Comparison of ENCODE assay signal across 28 mouse cellular contexts in the genomic region with DNA sequence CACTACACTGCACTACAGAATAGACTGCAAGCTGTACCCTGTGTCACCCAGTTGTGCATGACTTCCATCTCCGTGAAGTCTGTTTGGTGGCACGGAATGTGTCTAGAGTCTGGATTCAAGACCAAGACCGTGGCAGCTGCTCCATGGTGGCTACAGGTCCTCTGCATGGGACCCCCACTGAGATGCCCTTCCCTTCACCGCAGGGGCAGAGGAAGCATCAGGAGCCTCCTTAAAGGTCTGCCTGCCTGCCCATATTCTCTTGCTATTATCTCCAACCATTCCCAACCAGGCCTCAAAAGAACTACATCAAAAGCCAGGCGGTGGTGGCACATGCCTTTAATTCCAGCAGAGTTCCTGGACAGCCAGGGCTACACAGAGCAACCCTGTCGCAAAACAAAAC. TPM values are rescaled to one million over a fixed set of nuclear protein-coding genes. Genes with fewer than 3 reads are reported as not detected.
"Had no signal": no experiment of that assay in that cellular context is flagged by ENCODE, and none has a peak within 500 bp of the region (broad histone marks: within the 10 kb centered on the region; RNA-seq: fewer than 3 reads in every experiment).

No protein-coding gene starts in this region.

- H3K27ac ChIP-seq: gastrocnemius, adult 2 months; hindbrain, embryonic 10.5 days; hindbrain, embryonic 12.5 days; hindbrain, embryonic 14.5 days; layer of hippocampus, adult 2 months; left cerebral cortex, adult 2 months; limb, embryonic 10.5 days; limb, embryonic 12.5 days; liver, embryonic 13.5 days; liver, embryonic 15.5 days had no signal

- H3K4me2 ChIP-seq: heart, embryonic 12.5 days; hindbrain, embryonic 12.5 days; hindbrain, embryonic 14.5 days; limb, embryonic 12.5 days; liver, embryonic 11.5 days; liver, embryonic 13.5 days; liver, embryonic 15.5 days had no signal

- H3K4me3 ChIP-seq: gastrocnemius, adult 2 months; heart, embryonic 12.5 days; hindbrain, embryonic 10.5 days; hindbrain, embryonic 12.5 days; layer of hippocampus, adult 2 months; left cerebral cortex, adult 2 months; limb, embryonic 10.5 days; limb, embryonic 12.5 days; liver, embryonic 13.5 days; liver, embryonic 15.5 days had no signal

- H3K9ac ChIP-seq: heart, embryonic 12.5 days; hindbrain, embryonic 12.5 days; hindbrain, embryonic 14.5 days; limb, embryonic 12.5 days; liver, embryonic 13.5 days; liver, embryonic 15.5 days had no signal

- DNase-seq: gastrocnemius, adult 2 months; gastrocnemius, postnatal 10 days; gastrocnemius, postnatal 25 days; heart, postnatal 10 days; heart, postnatal 4 days; kidney, adult 18-20 months; kidney, adult 8-10 months; kidney, postnatal 10 days; kidney, postnatal 25 days; kidney, postnatal 4 days; liver; liver, embryonic 13.5 days had no signal

- H3K36me3 ChIP-seq: heart, embryonic 12.5 days; hindbrain, embryonic 10.5 days; hindbrain, embryonic 12.5 days; limb, embryonic 10.5 days; limb, embryonic 12.5 days; liver, embryonic 13.5 days; liver, embryonic 15.5 days had no signal

- ATAC-seq: inflammation-experienced regulatory T-cells, adult 6 months; intestine, postnatal 0 days had no signal

- H3K27me3 ChIP-seq: heart, embryonic 12.5 days; hindbrain, embryonic 12.5 days; limb, embryonic 12.5 days; liver, embryonic 15.5 days had no signal

- H3K9me3 ChIP-seq: heart, embryonic 12.5 days; hindbrain, embryonic 10.5 days; hindbrain, embryonic 12.5 days; limb, embryonic 10.5 days; limb, embryonic 12.5 days; liver, embryonic 13.5 days; liver, embryonic 15.5 days had no signal

- H3K4me1 ChIP-seq: hindbrain, embryonic 10.5 days; hindbrain, embryonic 12.5 days; limb, embryonic 10.5 days; limb, embryonic 12.5 days had no signal

RNA-seq across cellular contexts. Expression of a gene that starts 49.0 kb away (rescaled TPM):
- total RNA-seq: gastrocnemius, postnatal 25 days; heart, postnatal 10 days; heart, postnatal 25 days; layer of hippocampus, postnatal 10 days had no signal
- polyA plus RNA-seq: intestine, postnatal 0 days; kidney, embryonic 14.5 days had no signal

RNA-seq across cellular contexts. Expression of a gene that starts 51.0 kb away (rescaled TPM):
- total RNA-seq: granulocyte monocyte progenitor cell, adult 5-6 weeks had no signal
- polyA plus RNA-seq: inflammation-experienced regulatory T-cells, adult 6 months had no signal
